Mouse (Mus musculus) large intestine, adult 2 months (tissue): Measurements from ENCODE around the gene Gm10570. TPM values are rescaled to one million over a fixed set of nuclear protein-coding genes. Genes with fewer than 3 reads are reported as not detected.

ENCODE experiments used
- DNase-seq: peaks from one replicate; pipeline ENCODE4 v3.0.0-alpha.2; 2012; ENCODE audit warnings: low read depth, low spot score
- WGBS: fragments of 180-500 bp; shearing (Covaris S2); methylation state at CpG from one replicate; pipeline ENCODE4 v1.1.7; 2018; 5-methylcytosine and 5-hydroxymethylcytosine counted together
- polyA plus RNA-seq: library from polyadenylated mRNA; depleted of rRNA; stranded (reverse); fragments of >200 nt; gene quantifications from 2 replicates; pipeline ENCODE4 v1.2.3, GENCODE M21; 2012; rRNA removed

The Gm10570 gene
- polyA plus RNA-seq: 0.35 TPM in 1 of 2 replicates, not detected in the other

DNA sequence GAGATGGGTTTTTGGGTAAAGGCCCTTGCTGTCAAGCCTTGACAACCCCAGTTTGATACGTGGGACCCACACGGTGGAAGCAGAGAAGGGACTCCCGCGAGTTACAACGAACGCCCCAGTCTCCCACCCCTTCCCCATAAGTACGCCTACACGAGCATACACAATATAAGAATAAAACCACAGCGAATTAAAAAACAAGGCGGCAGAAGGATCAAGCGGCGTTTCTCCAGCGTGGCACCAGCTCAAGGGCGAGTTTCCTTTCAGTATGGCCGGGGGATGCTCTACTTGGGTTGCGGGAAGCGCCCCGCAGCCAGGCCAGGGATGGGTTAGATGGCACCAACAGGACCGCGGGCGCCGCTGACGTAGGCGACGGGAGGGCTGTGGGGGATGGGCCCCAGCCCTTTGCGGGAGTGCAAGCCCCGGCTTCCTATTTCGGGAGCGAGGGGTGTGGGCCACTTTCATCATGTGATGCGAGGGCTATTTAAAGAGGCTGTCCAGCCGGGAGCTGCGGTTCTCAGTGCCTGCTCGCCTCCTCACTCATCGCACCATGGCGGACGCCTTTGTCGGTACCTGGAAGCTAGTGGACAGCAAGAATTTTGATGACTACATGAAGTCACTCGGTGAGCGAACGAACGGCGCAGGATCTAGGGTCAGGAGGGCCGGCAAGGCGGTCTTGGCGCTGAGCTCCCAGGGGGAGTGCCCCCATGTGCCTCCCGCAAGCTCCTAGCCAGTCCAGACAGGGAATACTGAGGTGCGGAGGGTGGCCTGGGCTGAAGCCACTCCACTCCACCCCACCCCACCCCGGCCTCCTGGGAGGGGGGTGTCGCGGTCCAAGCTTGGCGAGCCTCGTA is at the start of gene Gm10570, which contains the start of gene Fabp3:
Gene Gm10570, minus strand, starts transcription at position 444 of the 851 bp plus-strand sequence.
Gene Fabp3, plus strand, starts transcription at position 365 of the 851 bp plus-strand sequence.
- no peak for DNase-seq

DNA sequence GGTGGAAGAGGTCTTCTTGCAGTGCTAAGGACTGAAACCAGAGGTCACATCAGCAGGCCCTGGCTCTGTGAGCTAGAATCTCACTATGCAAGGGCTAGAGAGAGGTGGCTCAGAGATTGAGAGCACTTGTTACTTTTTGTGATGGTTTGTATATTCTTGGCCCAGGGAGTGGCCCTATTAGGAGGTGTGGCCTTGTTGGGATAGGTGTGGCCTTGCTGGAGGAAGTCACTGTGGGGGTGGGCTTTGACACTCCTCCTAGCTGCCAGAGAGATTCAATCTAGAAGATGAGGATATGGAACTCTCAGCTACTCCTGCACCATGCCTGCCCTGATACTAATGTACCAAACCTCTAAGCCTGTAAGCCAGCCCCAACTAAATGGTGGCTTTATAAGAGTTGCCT is 49.5 kb upstream of the Gm10570 start:
- no peak for DNase-seq

More for the DNA sequence above, at the start of gene Gm10570, which contains the start of gene Fabp3:
- 2% methylated on average over 52 of the region's 52 CpGs for WGBS

GRCm38 (mm10) chr4:130352588-130352987 is 44.1 kb upstream of the Gm10570 start:
- WGBS: 43% methylated on average over 7 of the region's 7 CpGs
- peak; percentile 70 for DNase-seq

DNA sequence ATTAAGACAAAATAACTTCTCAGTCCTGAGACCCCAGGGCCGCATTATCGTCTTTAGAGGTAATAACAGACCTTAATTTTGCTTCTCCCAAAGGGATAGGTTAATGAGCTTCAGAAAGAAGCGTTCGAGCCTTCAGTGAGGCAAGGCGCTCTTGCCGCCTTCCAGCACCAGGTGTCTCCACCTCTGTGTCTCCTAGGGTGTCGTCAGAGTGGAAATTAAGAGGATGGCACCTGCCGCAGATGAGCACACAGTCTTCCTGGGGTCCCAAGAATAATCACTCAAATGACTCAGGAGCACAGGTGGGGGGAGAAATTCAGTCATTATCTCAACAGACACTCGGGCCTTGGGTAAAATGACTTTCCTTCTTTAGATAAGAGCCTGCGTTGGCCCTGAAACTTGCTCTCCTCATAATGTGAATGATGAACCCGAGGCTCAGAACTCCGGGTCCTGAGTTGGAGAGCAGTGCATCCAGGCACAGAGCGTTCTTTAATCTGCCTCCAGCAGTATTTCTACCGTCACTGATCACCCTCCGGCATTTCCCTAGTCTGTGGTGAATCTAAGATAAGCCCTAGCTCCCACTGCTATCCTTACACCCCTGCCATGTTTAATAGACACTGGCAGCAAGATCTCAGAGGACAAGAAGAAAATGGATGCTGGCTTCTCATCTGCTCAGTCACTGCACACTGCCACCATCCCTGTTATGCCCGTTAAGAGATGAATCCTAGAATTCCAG is 42.4 kb upstream of the Gm10570 start:
- no peak for DNase-seq
- 88% methylated on average over 16 of the region's 16 CpGs for WGBS

GRCm38 (mm10) chr4:130349666-130350065 is 41.2 kb upstream of the Gm10570 start:
- DNase-seq: no peak

DNA sequence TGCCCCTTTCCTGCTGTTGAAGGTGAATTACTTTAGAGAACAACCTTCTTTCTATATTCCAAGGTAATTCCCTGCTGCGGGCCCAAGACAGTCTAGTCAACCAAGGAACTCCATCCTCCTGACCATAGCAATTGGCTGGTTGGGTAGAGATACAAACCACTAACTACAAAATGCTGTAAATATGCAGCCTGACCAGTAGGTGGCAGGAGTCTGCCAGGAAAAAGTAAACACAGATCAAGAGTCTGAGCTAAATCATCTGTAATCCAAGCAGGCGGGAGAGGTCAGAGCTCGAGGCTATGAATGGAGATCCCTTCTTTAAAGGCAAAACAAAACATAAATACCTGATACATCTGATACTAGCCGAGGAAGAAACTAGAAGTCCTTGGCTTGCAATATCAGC is 33.2 kb upstream of the Gm10570 start:
- WGBS: 14% methylated on average over 4 of the region's 4 CpGs
- DNase-seq: peak; percentile 37

More at GRCm38 (mm10) chr4:130349666-130350065, 41.2 kb upstream of the Gm10570 start:
- WGBS: 96% methylated on average over 6 of the region's 6 CpGs

DNA sequence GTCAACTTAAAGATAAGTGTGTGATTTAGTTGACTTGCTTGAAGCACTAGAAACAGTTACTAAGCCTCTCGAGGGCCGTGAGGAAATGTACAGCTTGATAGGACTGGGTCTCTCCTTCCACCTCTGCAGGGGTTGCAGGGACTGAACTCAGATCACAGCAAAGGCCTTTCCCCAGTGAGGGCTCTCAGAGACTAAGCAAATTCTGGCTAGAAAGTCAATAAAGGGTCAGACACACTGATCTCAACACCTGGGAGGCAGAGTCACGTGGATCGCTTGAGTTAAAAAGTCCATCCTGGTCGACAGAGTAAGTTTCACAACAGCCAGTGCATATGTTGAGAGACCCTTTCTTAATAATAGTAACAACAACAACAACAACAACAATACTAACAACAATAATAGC is 27.4 kb upstream of the Gm10570 start:
- no peak for DNase-seq
- 83% methylated on average over 5 of the region's 5 CpGs for WGBS

GRCm38 (mm10) chr4:130327366-130327765 is 18.9 kb upstream of the Gm10570 start:
- WGBS: 91% methylated on average over 9 of the region's 9 CpGs
- DNase-seq: no peak

- WGBS: 96% methylated on average over 2 of the region's 2 CpGs
- DNase-seq: no peak
Observed at GRCm38 (mm10) chr4:130325446-130325845, 17.0 kb upstream of the Gm10570 start.

GRCm38 (mm10) chr4:130323607-130324006 is 15.1 kb upstream of the Gm10570 start:
- DNase-seq: no peak
- 73% methylated on average over 5 of the region's 5 CpGs for WGBS

DNA sequence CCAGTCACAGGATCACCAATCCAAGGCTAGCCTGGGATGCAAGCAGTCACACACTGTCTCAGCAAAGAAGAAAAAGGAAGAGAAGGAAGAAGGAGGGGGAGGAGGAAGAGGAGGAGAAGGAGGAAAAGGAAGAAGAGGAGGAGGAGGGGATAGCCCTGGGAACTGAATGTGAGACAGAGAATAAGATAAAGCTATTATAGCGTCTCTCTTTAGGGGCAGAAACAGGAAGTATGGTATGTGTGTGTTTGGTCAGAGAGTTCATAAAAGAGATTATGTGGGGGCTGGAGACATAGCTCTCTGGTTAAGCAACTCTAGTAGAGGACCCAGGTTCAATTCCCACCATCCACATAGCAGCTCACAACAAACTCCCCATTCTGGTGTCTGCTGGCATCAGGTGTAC is 14.7 kb upstream of the Gm10570 start:
- 53% methylated on average over 1 of the region's 1 CpGs for WGBS
- no peak for DNase-seq

DNA sequence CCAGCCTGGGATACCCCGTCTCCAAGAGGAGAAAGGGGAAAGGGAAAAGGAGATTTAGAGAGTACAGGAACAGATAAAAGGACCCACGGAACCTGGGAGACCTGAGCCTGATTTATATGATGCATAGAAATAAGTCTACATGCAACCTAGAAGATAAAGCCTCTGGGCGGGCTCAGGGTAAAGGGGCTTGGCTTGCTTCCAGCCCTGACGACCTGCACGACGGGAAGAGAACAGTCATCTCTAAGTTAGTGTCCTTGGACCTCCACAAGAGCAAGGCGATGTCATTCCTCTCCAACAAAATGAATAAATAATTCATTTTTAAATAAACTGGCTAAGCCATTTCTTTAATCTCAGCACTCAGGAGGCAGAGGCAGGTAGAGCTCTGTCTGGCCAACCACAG is 14.1 kb upstream of the Gm10570 start:
- DNase-seq: no peak
- WGBS: 71% methylated on average over 7 of the region's 7 CpGs

GRCm38 (mm10) chr4:130321640-130322039 is 13.2 kb upstream of the Gm10570 start:
- no peak for DNase-seq
- WGBS: 95% methylated on average over 7 of the region's 7 CpGs

GRCm38 (mm10) chr4:130319564-130319963 is 11.1 kb upstream of the Gm10570 start:
- WGBS: 77% methylated on average over 7 of the region's 7 CpGs
- DNase-seq: no peak

- WGBS: 81% methylated on average over 3 of the region's 3 CpGs
- no peak for DNase-seq
Observed at GRCm38 (mm10) chr4:130318122-130318521, 9.6 kb upstream of the Gm10570 start.

GRCm38 (mm10) chr4:130316691-130317090 is 8.2 kb upstream of the Gm10570 start:
- WGBS: 87% methylated on average over 10 of the region's 10 CpGs
- no peak for DNase-seq

- 71% methylated on average over 13 of the region's 13 CpGs for WGBS
- no peak for DNase-seq
Observed at GRCm38 (mm10) chr4:130315771-130316527, 7.5 kb upstream of the Gm10570 start.

- no peak for DNase-seq
Observed at GRCm38 (mm10) chr4:130313552-130313951, 5.1 kb upstream of the Gm10570 start.

GRCm38 (mm10) chr4:130312526-130312925 is 4.1 kb upstream of the Gm10570 start:
- no peak for DNase-seq
- WGBS: 78% methylated on average over 3 of the region's 3 CpGs

More at GRCm38 (mm10) chr4:130313552-130313951, 5.1 kb upstream of the Gm10570 start:
- WGBS: 86% methylated on average over 4 of the region's 4 CpGs

DNA sequence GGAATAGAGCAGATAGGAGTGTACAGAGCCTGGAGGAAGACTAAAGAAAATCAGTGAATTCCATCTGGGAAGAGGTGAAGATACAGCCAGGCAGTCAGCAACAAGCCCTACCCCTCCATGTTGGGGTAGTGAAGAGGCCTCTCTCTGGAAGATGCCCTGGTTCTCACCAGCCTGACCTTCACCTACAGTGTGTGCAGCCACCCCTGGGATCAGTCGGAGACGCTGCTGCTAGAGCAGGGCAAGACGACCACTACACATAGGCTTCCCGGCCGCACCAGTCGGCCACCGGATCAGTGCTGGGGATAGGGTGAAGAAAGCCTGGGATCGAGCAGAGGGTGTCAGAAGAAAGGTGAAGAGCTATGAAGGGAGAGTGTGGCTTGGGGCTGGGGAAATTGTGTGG is 780 bp upstream of the Gm10570 start:
- WGBS: 81% methylated on average over 8 of the region's 8 CpGs
- no peak for DNase-seq
